Comparison of ENCODE assay signal across 13 mouse cellular contexts in the genomic region with DNA sequence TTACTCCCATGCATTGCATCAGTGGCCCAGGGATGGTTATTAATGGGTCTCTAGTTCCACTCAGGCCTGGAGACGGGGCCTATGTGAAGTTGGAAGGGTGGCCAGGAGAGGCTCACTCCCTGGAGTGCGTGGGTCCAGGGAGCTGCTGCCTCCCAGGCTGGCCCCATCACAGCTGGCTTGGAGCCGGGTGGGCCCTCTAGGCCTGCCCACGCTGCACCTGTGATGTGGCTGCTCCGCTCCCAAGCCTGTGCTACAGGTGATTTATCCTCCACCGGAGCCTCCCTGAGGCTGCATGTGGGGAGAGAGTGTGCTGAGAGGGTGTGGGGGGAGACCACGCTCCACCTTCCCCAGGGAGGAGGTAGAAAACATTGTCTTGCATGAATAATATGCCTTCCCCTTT.
DNase-seq lines count a peak whose midpoint lies in the region; ATAC-seq and TF ChIP-seq lines count a peak whose summit lies in the region.
"Had no signal": no experiment of that assay in that cellular context is flagged by ENCODE, and none has a peak within 500 bp of the region (broad histone marks: within the 10 kb centered on the region; RNA-seq: fewer than 3 reads in every experiment).

No protein-coding gene starts in this region.

- H3K4me2 ChIP-seq in intestine, embryonic 14.5 days (ENCODE audit: low read length) = no peak overlapping the region
- H3K4me2 ChIP-seq in intestine, postnatal 0 days (replicated peaks; ENCODE audit: low read depth) = no peak overlapping the region
- H3K4me2 ChIP-seq in limb, embryonic 15.5 days = no peak overlapping the region
- no peak overlapping the region for H3K4me2 ChIP-seq in stomach, postnatal 0 days (replicated peaks; ENCODE audit: low read depth)

- TF ChIP-seq CTCF in intestine, postnatal 0 days (IDR thresholded peaks at IDR 0.05; ENCODE audit: low read depth) = no peak
- no peak for TF ChIP-seq CTCF in stomach, postnatal 0 days (IDR thresholded peaks at IDR 0.05; ENCODE audit: low read depth)
- no peak for TF ChIP-seq CTCF in layer of hippocampus, adult 2 months (conservative IDR thresholded peaks at IDR 0.05)

- H3K9ac ChIP-seq in intestine, embryonic 14.5 days (ENCODE audit: low read length) = no peak overlapping the region
- no peak overlapping the region for H3K9ac ChIP-seq in intestine, postnatal 0 days (ENCODE audit: low read depth, low read length)
- no peak overlapping the region for H3K9ac ChIP-seq in limb, embryonic 15.5 days
- H3K9ac ChIP-seq in stomach, postnatal 0 days (ENCODE audit: low read length) = no peak overlapping the region

- H3K27ac ChIP-seq in intestine, embryonic 14.5 days (ENCODE audit: low read depth) = no peak overlapping the region
- H3K27ac ChIP-seq in intestine, postnatal 0 days (ENCODE audit: low read depth, low read length) = no peak overlapping the region
- H3K27ac ChIP-seq in limb, embryonic 15.5 days = 0 out of 2 replicates have a peak overlapping the region, but pooled peaks have one; percentile 17
- no peak overlapping the region for H3K27ac ChIP-seq in stomach, postnatal 0 days (replicated peaks)
- H3K27ac ChIP-seq in layer of hippocampus, adult 2 months = no peak overlapping the region

- no peak for DNase-seq in intestine, embryonic 14.5 days (ENCODE audit: low spot score)
- DNase-seq in ovary, postnatal 36 days (ENCODE audit: low spot score) = peak; percentile 27
- no peak for DNase-seq in ovary, postnatal 10 days (ENCODE audit: low spot score)
- DNase-seq in stomach, postnatal 0 days (ENCODE audit: low spot score) = peak; percentile 37
- DNase-seq in testis, postnatal 10 days (ENCODE audit: low spot score) = no peak
- no peak for DNase-seq in layer of hippocampus, adult 2 months (ENCODE audit: low spot score in 2 of 2)
- DNase-seq: cerebellum, adult 11-12 months; gastrocnemius, postnatal 10 days; left cerebral cortex, postnatal 4 days; right cerebral cortex, postnatal 14 days had no signal

- WGBS in intestine, embryonic 14.5 days = 65% methylated on average over 7 of the region's 7 CpGs
- 79% methylated on average over 7 of the region's 7 CpGs for WGBS in intestine, postnatal 0 days
- 48% methylated on average over 7 of the region's 7 CpGs for WGBS in limb, embryonic 15.5 days
- 72% methylated on average over 7 of the region's 7 CpGs for WGBS in stomach, postnatal 0 days

- H3K4me1 ChIP-seq in intestine, embryonic 14.5 days (replicated peaks; ENCODE audit: control insufficient read depth, insufficient read depth, low read length) = peaks cover 10% of the 10 kb centered on the region
- H3K4me1 ChIP-seq in intestine, postnatal 0 days (replicated peaks; ENCODE audit: control insufficient read depth, insufficient read depth, low read length) = no peaks in the 10 kb centered on the region
- H3K4me1 ChIP-seq in limb, embryonic 15.5 days = peaks cover 19% of the 10 kb centered on the region
- H3K4me1 ChIP-seq in stomach, postnatal 0 days (replicated peaks; ENCODE audit: control insufficient read depth, insufficient read depth) = no peaks in the 10 kb centered on the region

- no peaks in the 10 kb centered on the region for H3K9me3 ChIP-seq in intestine, embryonic 14.5 days (ENCODE audit: control insufficient read depth, low read length)
- no peaks in the 10 kb centered on the region for H3K9me3 ChIP-seq in intestine, postnatal 0 days (ENCODE audit: control insufficient read depth)
- no peaks in the 10 kb centered on the region for H3K9me3 ChIP-seq in limb, embryonic 15.5 days
- no peaks in the 10 kb centered on the region for H3K9me3 ChIP-seq in stomach, postnatal 0 days (ENCODE audit: control insufficient read depth, low read length)

- no peak overlapping the region for H3K4me3 ChIP-seq in intestine, embryonic 14.5 days (ENCODE audit: low read depth, low read length)
- H3K4me3 ChIP-seq in intestine, postnatal 0 days (ENCODE audit: low read depth, low read length) = no peak overlapping the region
- no peak overlapping the region for H3K4me3 ChIP-seq in limb, embryonic 15.5 days
- H3K4me3 ChIP-seq in stomach, postnatal 0 days (ENCODE audit: low read depth, low read length) = no peak overlapping the region
- no peak overlapping the region for H3K4me3 ChIP-seq in layer of hippocampus, adult 2 months

- no peaks in the 10 kb centered on the region for H3K36me3 ChIP-seq in intestine, embryonic 14.5 days (ENCODE audit: control insufficient read depth, insufficient read depth, low read length)
- H3K36me3 ChIP-seq in intestine, postnatal 0 days (ENCODE audit: control insufficient read depth, insufficient read depth) = no peaks in the 10 kb centered on the region
- no peaks in the 10 kb centered on the region for H3K36me3 ChIP-seq in limb, embryonic 15.5 days
- H3K36me3 ChIP-seq in stomach, postnatal 0 days (ENCODE audit: control insufficient read depth, insufficient read depth, low read length) = no peaks in the 10 kb centered on the region

- no peaks in the 10 kb centered on the region for H3K27me3 ChIP-seq in intestine, embryonic 14.5 days (replicated peaks; ENCODE audit: control insufficient read depth, insufficient read depth, low read length)
- H3K27me3 ChIP-seq in intestine, postnatal 0 days (replicated peaks; ENCODE audit: control insufficient read depth, insufficient read depth, low read length) = no peaks in the 10 kb centered on the region
- H3K27me3 ChIP-seq in limb, embryonic 15.5 days = no peaks in the 10 kb centered on the region
- H3K27me3 ChIP-seq in stomach, postnatal 0 days (ENCODE audit: control insufficient read depth, insufficient read depth, low read length) = no peaks in the 10 kb centered on the region

- peak; percentile 58; the same call in 1 of the 2 replicates for ATAC-seq in intestine, embryonic 14.5 days (replicated peaks; ENCODE audit: low FRiP score, low TSS enrichment, low read depth)
- no peak for ATAC-seq in intestine, postnatal 0 days
- ATAC-seq in limb, embryonic 15.5 days (ENCODE audit: insufficient number of reproducible peaks, low FRiP score, low TSS enrichment, low read depth) = no peak; the same call in 1 of the 2 replicates
- peak; percentile 35; the same call in 1 of the 2 replicates for ATAC-seq in stomach, postnatal 0 days (ENCODE audit: low FRiP score, low TSS enrichment)
- ATAC-seq: forebrain, embryonic 14.5 days had no signal

- no peak for TF ChIP-seq EP300 in stomach, postnatal 0 days (optimal IDR thresholded peaks at IDR 0.05)

Comparison
In these comparisons a context has a peak if more than half of its experiments do, and no peak if none do; other contexts are left out.
1. ATAC-seq: peak in intestine, embryonic 14.5 days (single experiment) and stomach, postnatal 0 days (single experiment); none in intestine, postnatal 0 days (single experiment) and limb, embryonic 15.5 days (single experiment).
2. DNase-seq: peak in ovary, postnatal 36 days (single experiment) and stomach, postnatal 0 days (single experiment); none in intestine, embryonic 14.5 days (single experiment), ovary, postnatal 10 days (single experiment), testis, postnatal 10 days (single experiment) and layer of hippocampus, adult 2 months (0 of 2).